Mouse (Mus musculus): ENCODE results near the gene Cfap126.
"Not testable (repeated sequence)": the region's sequence is repeated elsewhere in the genome, so short reads cannot be mapped to it uniquely, and the experiment has no call there.

Cfap126 gene

GRCm38 (mm10) chr1:171113873-171114299 lies at the start of gene Cfap126:
TSS of gene Cfap126 (plus strand) at chr1:171113918.
- peak; percentile 46 to 57 for DNase-seq

- peak; percentile 76 to 84 for DNase-seq
Observed at GRCm38 (mm10) chr1:171064491-171065242, 49.1 kb upstream of the Cfap126 start, which contains the start of gene Fcgr3. TSS of gene Fcgr3 (minus strand) at chr1:171064935.

- DNase-seq, result peak; percentile 78 to 79
Observed at GRCm38 (mm10) chr1:171065243-171065587, 48.5 kb upstream of the Cfap126 start.

- DNase-seq, result peak; percentile 57 to 70
Observed at GRCm38 (mm10) chr1:171065768-171066167, 48.0 kb upstream of the Cfap126 start.

- DNase-seq, result peak in 1 of 2 experiments; percentile 37
Observed at GRCm38 (mm10) chr1:171066583-171066982, 47.1 kb upstream of the Cfap126 start.

GRCm38 (mm10) chr1:171067928-171068327 lies 45.8 kb upstream of the Cfap126 start:
- peak in 1 of 2 experiments; percentile 17 for DNase-seq

GRCm38 (mm10) chr1:171069508-171069907 lies 44.2 kb upstream of the Cfap126 start:
- DNase-seq, result peak; percentile 53 to 62

- DNase-seq, result peak; percentile 22 to 29
Observed at GRCm38 (mm10) chr1:171070879-171071278, 42.8 kb upstream of the Cfap126 start.

GRCm38 (mm10) chr1:171071726-171072125 lies 42.0 kb upstream of the Cfap126 start:
- not testable (repeated sequence) for DNase-seq

- DNase-seq, result not testable (repeated sequence)
Observed at GRCm38 (mm10) chr1:171072217-171072616, 41.5 kb upstream of the Cfap126 start.

GRCm38 (mm10) chr1:171074283-171074682 lies 39.4 kb upstream of the Cfap126 start:
- DNase-seq, result peak; percentile 37 to 47

- DNase-seq, result peak in 1 of 2 experiments; percentile 11
Observed at GRCm38 (mm10) chr1:171076176-171076575, 37.5 kb upstream of the Cfap126 start.

- DNase-seq, result peak in 1 of 2 experiments; percentile 3
Observed at GRCm38 (mm10) chr1:171077192-171077591, 36.5 kb upstream of the Cfap126 start.

GRCm38 (mm10) chr1:171077955-171078354 lies 35.8 kb upstream of the Cfap126 start:
- peak; percentile 58 to 63 for DNase-seq

- peak; percentile 21 to 32 for DNase-seq
Observed at GRCm38 (mm10) chr1:171078419-171078818, 35.3 kb upstream of the Cfap126 start.

GRCm38 (mm10) chr1:171079345-171079744 lies 34.4 kb upstream of the Cfap126 start:
- DNase-seq, result not testable (repeated sequence)

- not testable (repeated sequence) for DNase-seq
Observed at GRCm38 (mm10) chr1:171079825-171080224, 33.9 kb upstream of the Cfap126 start.

GRCm38 (mm10) chr1:171081512-171082231 lies 32.0 kb upstream of the Cfap126 start:
- peak; percentile 21 to 22 for DNase-seq

GRCm38 (mm10) chr1:171085718-171086117 lies 28.0 kb upstream of the Cfap126 start:
- no peak for DNase-seq

- not testable (repeated sequence) for DNase-seq
Observed at GRCm38 (mm10) chr1:171088237-171088869, 25.4 kb upstream of the Cfap126 start.

- DNase-seq, result no peak
Observed at GRCm38 (mm10) chr1:171089891-171090290, 23.8 kb upstream of the Cfap126 start.

- DNase-seq, result no peak
Observed at GRCm38 (mm10) chr1:171090761-171091160, 23.0 kb upstream of the Cfap126 start.

GRCm38 (mm10) chr1:171094424-171094823 lies 19.3 kb upstream of the Cfap126 start:
- no peak for DNase-seq
